Mouse (Mus musculus) spleen, postnatal 36 days (tissue): ENCODE data around the gene Itga5.

ENCODE experiments used
- DNase-seq, 2 experiments: peaks; one replicate each; pipeline ENCODE4 v3.0.0; 2022; ENCODE audit warnings: low spot score in 2 of 2, mixed read lengths in 1 of 2

Gene Itga5

GRCm38 (mm10) chr15:103313495-103314095 lies 53.0 kb downstream of the Itga5 start:
- DNase-seq = peak in 1 of 2 experiments; percentile 52

- no peak for DNase-seq
Measured at GRCm38 (mm10) chr15:103310365-103310910, 56.1 kb downstream of the Itga5 start, which contains the start of gene Gpr84. Gene Gpr84, minus strand, starts transcription at chr15:103310612.

GRCm38 (mm10) chr15:103308876-103309580 lies 57.5 kb downstream of the Itga5 start:
- no peak for DNase-seq

- no peak for DNase-seq
Measured at GRCm38 (mm10) chr15:103308056-103308875, 58.3 kb downstream of the Itga5 start.

- DNase-seq = peak; percentile 81 to 89
Measured at GRCm38 (mm10) chr15:103307125-103307524, 59.4 kb downstream of the Itga5 start.

GRCm38 (mm10) chr15:103305792-103306645 lies 60.5 kb downstream of the Itga5 start:
- DNase-seq = no peak

- DNase-seq = peak; percentile 89 to 90
Measured at GRCm38 (mm10) chr15:103305070-103305678, 61.4 kb downstream of the Itga5 start.

- no peak for DNase-seq
Measured at GRCm38 (mm10) chr15:103304616-103304969, 62.0 kb downstream of the Itga5 start.

- no peak for DNase-seq
Measured at GRCm38 (mm10) chr15:103303916-103304615, 62.5 kb downstream of the Itga5 start.

- DNase-seq = no peak
Measured at GRCm38 (mm10) chr15:103302341-103303021, 64.1 kb downstream of the Itga5 start.

GRCm38 (mm10) chr15:103301547-103302340 lies 64.8 kb downstream of the Itga5 start:
- no peak for DNase-seq

- DNase-seq = no peak
Measured at GRCm38 (mm10) chr15:103301046-103301445, 65.5 kb downstream of the Itga5 start.

GRCm38 (mm10) chr15:103300560-103300959 lies 66.0 kb downstream of the Itga5 start:
- DNase-seq = no peak

GRCm38 (mm10) chr15:103300067-103300471 lies 66.5 kb downstream of the Itga5 start:
- no peak for DNase-seq

- no peak for DNase-seq
Measured at GRCm38 (mm10) chr15:103299644-103300043, 66.9 kb downstream of the Itga5 start.

- no peak for DNase-seq
Measured at GRCm38 (mm10) chr15:103298861-103299616, 67.5 kb downstream of the Itga5 start.

- no peak for DNase-seq
Measured at GRCm38 (mm10) chr15:103298026-103298425, 68.5 kb downstream of the Itga5 start.

GRCm38 (mm10) chr15:103297313-103297712 lies 69.2 kb downstream of the Itga5 start:
- no peak for DNase-seq
